Mouse (Mus musculus): ENCODE results near the gene H1foo.

Gene H1foo

DNA sequence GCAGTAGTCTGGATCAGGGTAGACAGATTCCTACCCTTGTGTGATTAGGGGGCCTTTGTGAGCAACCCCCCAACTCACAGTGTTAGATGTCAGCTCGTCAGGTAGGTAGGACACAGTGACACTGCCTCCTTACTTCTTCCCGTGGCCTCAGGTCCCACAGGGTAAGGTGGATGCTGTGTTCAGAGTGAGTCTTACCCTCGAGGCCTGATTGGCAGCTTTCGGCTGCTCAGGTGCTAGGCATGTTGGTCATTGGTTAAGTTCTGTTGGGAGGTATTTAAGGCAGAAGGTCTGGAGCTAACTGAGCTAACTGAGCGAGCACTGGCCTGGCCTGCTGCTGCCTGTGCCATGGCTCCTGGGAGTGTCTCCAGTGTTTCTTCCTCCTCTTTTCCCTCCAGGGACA, at the start of gene H1foo:
H1foo (plus strand) TSS at position 301 of the 400 bp plus-strand sequence.
- DNase-seq (ENCODE audit: low spot score) = no peak

DNA sequence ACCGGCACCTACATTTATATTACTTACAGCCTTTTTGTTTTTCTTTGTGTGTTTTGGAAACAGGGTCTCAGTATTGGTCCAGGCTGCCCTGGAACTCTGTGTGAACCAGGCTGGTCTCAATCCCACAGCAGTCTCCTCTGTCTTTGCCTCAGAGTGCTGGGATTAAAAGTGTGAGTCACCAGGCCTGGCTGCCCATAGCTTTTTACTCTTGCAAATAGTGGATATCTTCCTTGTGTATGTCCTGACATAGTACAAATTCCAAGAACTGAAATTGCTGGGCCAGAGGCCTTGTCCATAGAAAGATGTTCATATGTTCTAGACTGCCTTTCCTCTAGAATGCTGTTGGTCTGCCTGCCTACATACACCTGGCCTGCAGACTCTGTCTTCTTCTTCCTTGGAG, 48.4 kb upstream of the H1foo start:
- DNase-seq (ENCODE audit: low spot score) = no peak

DNA sequence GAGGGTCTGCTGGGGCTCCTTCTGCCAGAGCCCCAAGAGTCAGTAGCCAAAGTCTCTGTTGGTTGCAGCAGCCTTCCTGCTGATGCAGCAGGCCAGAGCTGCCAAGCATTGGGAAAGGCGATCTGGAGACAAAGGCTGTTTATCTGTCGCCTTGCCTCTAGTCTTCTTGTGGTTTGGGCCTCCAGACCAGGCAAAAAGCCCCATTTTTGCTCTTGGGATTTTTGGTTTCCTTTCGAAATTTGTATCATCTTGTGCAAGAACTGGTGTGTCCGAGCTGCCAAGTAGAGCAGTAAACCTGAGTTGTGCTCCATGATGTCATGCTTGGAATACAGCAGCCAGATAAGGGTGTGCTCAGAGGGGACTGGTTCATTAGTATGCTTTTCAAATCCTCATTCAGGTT, 47.6 kb upstream of the H1foo start:
- DNase-seq (ENCODE audit: low spot score) = no peak

DNA sequence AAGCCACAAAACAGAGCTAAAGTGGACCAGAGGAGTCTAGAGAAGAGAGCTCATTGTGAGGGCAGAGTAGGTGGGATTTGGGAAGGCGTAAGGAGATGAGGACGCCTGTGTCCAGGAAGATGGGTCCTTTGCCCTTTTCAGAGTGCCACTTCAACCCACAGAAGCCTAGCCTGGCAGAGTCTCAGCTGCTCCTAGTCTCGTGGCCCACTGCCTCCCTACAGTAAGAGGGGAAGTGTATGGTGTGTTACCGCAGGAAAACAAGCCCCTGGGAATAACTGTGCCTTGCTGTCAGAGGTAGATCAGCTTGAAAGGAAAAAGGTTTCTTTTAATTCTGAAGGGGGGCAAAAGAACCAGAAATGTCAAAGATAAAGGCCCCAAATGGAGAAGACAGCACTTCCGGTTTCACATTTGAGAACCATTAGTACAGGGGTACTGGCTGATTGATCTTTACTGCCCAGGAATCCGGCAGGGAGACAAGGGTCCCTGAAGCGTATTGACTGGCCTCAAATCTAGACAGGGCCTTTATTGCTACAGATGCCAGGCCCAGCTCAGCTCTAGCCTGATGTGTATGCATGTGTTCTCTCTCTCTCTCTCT, 46.7 kb upstream of the H1foo start:
- DNase-seq (ENCODE audit: low spot score) = no peak

DNA sequence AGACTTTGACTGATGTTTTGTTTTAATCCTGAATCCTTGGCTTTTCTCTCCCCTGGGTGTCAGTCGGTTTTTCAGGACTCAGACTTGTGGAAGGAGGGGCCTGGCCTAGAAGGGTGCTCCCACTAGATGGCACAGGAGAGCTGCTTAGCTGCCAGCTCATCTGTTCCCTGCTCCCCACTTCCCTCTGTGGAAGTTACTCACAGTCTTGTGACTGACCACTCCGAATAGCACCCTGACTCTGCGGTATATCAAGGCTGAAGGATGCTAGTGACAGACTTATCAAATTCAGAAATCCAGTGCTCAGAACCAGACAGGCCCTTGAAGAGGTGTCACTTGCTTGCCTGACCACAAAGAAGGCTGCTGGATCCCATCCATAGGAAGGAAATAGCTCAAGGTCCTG, 43.7 kb upstream of the H1foo start:
- no peak for DNase-seq (ENCODE audit: low spot score)

DNA sequence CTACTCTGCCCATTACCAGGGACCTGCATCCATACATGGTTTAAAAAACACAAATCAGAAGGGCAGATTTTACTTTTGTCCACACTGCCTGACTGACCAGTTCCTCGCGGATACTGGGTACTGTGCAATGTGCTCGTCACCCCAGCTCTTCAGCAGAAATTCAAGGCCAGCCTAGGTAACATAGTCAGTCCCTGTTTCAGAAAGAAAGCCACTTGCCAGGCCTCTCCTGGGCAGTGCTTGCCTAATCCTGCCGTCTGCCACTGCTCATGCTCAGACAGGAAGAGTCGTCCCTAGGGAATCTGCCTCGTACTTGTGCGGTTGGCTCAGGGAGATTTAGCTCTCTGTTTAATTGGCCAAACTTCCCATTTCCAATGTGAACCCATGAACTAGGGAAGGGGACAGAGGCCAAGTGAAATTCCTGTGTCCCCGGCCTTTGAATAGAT, 43.2 kb upstream of the H1foo start:
- DNase-seq (ENCODE audit: low spot score) = no peak

DNA sequence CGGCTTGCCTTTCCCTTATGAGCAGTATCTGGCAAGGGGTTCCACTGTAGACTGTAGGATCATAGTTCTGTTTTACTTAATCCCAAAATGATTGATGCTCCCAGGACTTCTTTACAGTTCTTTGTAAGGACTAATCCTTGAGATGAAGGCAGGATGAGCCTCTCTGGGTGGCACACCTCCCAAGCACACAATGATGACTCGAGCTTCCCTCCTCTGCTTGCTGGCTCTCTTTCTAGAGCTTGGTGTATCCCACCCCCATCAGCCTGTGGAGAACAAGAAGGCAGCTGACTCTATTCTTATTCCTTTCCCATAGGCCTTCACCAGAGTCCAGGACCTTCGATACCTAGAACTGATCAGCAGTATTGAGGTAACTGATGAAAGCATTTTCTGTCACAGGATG, 42.2 kb upstream of the H1foo start:
- DNase-seq (ENCODE audit: low spot score) = no peak

DNA sequence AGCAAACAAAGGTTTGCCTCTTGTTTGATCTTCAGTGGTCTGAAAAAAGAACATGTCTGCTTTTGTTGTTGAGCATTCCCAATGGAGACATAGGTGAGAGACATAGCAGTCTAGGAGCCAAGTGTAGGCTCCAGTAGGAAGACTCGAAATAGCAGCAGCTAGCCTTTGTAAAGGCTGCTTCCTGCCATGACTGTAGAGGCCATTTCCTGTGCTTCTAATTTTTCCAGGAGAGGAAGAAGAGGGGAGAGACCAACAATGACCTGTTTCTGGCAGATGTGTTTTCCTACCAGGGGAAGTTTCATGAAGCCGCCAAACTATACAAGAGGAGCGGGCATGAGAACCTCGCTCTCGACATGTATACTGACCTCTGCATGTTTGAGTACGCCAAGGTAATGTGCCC, 39.2 kb upstream of the H1foo start:
- DNase-seq (ENCODE audit: low spot score) = no peak

DNA sequence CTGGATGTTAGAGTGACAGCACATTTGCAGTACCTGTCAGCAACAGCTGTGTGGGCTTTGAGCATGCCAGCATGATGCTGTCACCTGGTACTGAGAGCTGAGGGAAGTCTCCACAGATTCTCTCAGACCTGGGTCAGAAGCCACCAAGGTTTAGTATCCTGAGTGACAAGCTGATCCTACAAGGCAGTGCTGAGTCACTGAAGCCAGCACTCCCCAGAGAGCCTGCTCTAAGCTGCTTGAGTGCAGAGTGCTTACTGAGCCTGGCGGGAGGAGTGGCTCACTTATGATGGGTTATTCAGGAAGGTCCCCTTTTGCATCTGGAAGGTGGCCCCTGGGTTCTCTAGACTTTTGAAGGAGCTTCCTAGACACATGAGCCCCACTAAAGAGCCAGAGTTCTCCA, 38.3 kb upstream of the H1foo start:
- no peak for DNase-seq (ENCODE audit: low spot score)

DNA sequence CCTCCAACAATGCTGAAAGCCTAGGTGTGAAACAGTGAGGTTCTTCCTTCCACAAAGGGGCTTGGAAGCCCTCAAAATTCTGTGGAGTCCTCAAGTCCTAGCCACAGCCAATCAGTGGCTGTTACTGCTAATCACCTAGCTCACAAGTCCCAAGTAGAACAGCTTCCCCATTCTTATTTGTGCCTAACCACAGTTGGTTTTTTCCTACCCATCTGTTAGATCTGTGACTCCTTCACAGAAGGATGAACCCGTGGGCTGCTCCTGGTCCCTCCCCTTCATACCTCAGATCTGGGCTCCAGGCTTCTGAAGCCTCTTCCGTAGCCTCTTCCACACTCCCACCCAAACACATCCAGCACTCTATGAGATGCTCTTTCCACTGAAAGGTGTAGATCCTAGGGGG, 37.9 kb upstream of the H1foo start:
- DNase-seq (ENCODE audit: low spot score) = no peak

DNA sequence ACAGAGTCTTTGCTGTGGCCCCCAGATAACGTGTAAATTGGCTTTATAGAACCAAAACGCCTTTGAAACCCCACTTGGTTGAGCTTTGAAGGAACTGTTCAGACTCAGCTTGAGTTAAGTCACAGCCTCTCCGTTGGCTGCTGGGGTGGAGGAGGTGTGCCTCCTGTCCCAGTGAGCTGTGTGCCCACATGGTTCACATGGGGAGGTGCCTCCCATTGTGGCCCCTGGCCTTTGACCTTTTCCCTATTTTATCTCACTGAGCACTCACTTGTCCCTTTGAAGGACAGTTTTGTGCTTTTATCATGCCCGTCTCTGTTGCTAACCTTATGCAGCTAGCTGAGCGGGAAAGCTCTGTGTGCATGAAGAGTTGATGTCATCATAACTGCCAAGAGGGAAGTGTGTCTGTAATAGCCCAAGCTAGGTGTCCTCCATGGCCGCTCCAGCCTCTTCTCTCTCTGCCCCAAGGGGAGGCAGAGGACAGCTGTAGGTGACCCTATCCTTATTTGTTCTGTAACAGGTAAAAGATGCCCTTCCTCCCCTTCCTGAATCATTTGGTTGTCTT, 36.2 kb upstream of the H1foo start:
- DNase-seq (ENCODE audit: low spot score) = no peak

DNA sequence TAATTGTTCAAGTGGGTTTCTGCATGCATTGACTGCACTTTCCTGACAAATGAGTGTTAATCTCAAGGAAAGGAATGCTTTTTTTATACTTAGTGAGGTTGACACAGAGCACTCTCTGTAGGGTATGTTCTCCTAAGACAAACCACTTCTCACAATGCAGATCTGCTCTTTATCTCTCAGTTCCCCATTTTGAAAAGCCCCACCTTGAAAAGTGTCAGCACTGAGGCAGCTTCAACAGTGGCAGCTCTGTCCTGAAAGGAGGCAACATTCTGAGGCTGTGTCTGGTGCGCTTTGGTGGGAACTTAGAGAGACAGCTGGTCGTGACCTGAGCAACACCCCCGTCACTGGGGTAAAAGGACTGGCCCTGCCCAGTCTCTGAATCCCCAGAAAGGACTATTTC, 35.7 kb upstream of the H1foo start:
- no peak for DNase-seq (ENCODE audit: low spot score)

DNA sequence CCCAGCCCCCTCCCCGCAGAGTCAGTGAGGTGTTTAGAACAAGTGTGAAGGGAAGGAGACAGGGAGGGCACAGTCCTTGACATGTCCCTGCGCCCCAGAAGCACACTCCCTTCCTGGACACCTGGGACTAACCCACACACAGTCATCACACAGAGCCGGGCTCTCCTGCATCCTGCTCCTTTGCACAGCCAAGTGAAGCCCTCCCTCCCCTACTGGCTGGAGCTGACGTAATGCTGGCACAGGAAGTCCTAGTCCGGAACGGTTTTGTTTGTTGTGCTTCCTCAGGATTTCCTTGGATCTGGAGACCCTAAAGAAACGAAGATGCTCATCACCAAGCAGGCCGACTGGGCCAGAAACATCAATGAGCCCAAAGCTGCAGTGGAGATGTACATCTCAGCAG, 34.8 kb upstream of the H1foo start:
- no peak for DNase-seq (ENCODE audit: low spot score)

DNA sequence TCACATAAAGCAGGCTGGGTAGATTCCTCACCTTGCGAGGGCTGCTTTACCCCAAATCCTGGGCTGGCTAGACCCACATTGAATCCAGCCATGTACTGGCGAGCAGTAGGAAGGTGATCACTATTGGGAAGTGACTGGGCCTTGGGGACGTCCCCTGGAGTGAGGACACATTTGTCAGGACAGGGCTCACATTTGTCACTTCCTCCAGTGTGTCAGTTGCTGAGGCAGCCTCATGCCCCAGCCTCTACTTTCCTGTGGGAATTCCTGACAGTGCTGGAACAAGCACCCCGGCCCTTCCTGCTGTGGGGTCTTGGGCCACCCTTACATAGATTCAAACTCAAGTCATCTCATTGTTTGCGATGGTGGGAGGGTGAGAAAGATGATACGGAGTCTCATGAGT, 33.0 kb upstream of the H1foo start:
- DNase-seq (ENCODE audit: low spot score) = no peak

DNA sequence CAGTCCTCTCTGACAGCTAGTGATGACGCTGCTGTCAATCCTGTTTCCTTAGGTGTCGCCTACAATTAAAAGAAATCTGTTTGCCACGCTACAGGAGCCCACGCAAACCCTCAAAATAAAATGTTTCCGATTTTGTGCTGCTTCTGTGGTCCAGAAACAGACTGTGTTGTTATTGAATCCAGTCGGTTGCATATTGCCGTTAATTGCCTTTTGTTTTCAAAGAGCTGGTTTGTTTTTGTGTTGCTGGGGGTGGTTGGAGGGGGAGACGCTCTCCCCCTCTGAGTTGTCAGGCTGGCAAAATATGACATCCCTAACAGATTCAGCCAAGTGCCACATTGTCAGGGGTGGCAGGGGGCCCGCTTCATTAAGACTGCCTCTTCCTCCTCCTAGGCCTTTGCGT, 31.3 kb upstream of the H1foo start:
- no peak for DNase-seq (ENCODE audit: low spot score)

DNA sequence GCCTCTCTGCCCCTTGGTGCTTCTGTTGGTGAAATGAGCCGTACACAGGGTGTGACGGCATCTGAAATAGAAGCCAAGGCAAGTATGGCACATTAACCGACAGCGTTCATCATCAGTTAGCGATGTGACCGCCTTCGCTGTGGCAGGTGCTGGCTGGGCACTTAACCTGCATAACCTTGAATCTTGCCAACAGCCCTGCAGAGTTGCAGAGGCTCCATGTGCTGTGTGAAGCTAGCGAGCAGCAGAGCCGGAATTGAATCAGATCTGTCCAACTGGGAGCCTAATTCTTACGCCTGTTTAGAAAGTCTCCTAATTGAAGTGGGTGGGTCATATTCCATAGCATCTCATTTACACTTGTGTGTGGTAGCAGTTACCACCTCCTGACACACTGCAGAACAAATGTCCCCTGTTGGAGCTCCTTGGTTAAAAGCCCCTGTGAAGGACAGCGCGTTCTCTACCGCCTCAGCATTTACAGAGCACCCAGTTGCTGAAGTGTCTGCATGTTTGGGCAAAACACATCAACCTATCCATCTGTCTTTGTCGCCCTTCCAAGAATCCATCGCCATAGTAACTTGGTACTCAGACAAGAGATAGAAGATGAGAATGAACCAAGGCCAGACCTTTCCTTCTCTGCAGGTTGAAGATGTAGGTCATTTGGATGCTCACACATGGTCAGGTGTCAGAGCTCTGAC, 30.1 kb upstream of the H1foo start:
- DNase-seq (ENCODE audit: low spot score) = no peak

DNA sequence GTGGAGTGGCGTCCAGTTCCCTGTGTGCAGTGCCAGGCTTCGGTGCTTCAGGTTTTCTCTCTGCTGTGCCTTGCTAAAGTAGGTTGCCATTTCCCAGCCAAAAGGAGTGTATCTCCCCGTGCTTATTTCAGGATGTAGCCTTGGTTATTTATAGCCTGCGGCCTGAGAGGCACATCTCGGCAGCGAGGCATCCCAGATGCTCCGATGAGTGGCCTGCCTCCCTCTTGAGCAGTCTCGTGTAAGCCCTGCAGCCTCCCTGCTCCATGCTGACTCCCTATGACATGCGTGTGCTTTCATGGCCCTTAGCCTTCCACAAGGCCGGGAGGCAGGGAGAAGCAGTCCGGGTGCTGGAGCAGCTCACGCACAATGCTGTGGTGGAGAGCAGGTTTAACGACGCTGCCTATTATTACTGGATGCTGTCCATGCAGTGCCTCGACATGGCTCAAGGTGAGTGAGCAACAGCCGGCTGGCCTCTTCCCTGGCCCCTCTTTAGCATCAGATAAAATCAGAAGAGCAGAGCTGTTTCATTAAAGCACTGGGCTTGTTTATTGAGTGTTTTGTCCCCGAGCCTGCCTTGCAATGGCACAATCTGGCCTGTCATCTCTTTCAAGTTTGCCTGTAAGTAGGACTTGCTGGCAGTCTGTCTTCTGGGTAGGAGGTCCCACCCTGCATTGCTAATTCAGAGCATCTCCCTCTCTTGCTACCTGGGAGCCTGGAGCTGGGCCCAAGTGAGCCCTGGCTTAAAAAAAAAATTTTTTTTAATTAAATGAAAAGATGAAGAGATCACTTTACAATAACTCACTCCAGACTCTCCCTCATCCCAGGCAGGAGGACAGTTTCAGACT, 28.9 kb upstream of the H1foo start:
- no peak for DNase-seq (ENCODE audit: low spot score)

DNA sequence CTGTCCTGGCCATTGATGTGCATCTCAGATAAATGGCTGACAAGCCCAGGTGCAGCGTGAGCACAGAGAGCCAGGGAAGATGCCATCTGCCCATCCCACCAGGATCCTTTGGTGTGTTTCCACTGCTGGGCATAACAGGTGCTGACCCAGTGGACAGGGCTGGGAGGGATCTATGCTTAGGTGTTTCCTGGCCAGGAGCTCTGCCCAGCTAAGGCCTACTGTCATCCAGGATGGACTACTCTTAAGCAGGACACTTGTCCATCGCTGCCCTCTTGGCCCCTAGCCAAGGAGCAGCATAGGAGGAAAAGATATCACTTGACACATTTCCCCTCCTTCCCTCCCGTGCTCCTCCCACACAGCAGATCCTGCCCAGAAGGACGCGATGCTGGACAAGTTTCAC, 28.1 kb upstream of the H1foo start:
- no peak for DNase-seq (ENCODE audit: low spot score)

DNA sequence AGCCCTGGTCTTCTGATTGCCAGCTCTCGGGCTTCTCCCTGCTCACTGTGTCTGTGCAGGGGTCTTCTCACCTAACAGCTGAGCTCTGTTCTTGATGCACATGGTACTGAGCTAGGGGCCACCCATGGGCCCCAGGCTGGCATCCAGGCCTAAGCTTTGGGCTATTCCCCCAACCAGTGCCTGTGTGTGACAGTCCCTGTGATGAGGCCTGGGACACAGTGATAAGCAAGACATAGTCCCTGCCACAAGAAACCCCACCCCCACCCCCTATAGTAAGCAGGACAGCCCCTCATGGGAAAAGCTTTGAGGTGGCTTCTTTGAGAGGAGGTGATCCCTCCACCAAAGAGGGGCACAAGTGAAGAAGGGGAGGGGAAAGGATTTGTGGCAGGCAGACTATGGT, 26.1 kb upstream of the H1foo start:
- no peak for DNase-seq (ENCODE audit: low spot score)

DNA sequence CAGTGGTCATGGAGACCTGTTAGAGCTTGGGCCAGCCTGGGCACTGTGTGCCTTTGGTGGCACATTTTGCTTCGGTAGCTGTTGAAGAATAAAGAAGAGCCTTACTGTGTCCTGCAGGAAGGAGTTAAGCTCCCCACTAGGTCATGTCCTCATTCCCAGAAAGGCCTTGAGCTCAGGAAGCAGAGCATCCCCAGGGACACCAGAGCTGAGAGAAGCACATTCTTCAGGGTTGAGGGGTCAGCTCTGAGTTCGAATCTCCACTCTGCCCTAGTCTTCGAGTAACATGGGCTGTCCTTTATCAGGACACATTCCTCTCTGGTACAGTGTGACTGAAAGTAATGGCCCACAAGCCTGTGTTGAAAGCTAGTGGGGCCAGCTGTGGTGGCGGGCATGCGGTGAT, 24.9 kb upstream of the H1foo start:
- DNase-seq (ENCODE audit: low spot score) = no peak

DNA sequence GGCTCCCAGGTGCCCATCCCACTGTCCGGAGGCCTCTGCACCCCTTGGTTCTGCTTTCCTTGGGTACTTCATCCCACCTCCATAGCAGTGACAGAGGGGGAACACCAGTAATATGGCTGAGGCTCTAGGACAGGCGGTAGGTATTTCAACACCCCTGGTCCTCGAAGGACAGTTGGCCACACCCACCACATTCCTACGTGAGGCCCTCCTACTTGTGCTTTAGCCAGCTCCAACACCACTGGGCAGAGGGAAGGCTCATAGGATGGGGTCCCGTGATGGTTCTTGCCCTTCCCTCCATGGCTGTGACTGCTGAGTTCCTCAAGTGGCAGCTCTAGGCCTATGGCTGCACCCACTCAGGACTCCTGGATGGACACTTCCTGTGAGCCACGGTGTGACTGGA, 19.9 kb upstream of the H1foo start:
- DNase-seq (ENCODE audit: low spot score) = no peak

DNA sequence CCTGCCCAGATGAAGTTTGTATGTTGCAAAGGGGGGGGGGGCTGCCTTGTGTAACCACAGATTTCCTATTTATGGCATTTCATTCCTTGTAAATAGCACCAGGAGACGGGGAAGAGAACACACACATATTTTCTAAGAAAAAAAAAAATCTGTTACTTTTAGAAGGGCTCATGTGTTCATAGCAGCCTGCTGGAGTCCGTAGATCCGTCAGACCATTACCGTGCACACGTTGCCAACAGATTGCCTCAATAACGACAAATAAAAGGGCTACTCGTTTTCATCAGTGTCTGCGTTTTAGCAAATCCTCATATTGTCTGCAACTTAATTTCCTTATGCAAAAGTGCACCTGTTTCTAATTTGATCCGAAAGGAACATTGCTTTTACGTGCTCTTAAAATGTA, 18.3 kb upstream of the H1foo start:
- DNase-seq (ENCODE audit: low spot score) = no peak
